Mouse (Mus musculus): ENCODE results near the gene Ppfibp2. TPM values are rescaled to one million over a fixed set of nuclear protein-coding genes. Genes with fewer than 3 reads are reported as not detected.

Ppfibp2 gene
- polyA plus RNA-seq, 1 experiment, result 0.01 TPM

- TF ChIP-seq MYOG (IDR thresholded peaks at IDR 0.05; ENCODE audit: control insufficient read depth, extremely low read depth, insufficient read length) (no peak), CEBPB (IDR thresholded peaks at IDR 0.05; ENCODE audit: low read depth) (no peak)
These were observed 33.4 kb upstream of the Ppfibp2 start for GRCm38 (mm10) chr7:107561584-107561983.

GRCm38 (mm10) chr7:107563727-107564126 is 31.3 kb upstream of the Ppfibp2 start:
- no peaks in the 10 kb centered on the region for H3K79me2 ChIP-seq (ENCODE audit: control insufficient read depth, insufficient read depth)
- TF ChIP-seq MAX (IDR thresholded peaks at IDR 0.05) (no peak), USF1 (IDR thresholded peaks at IDR 0.05; ENCODE audit: low read depth) (no peak), CEBPB (IDR thresholded peaks at IDR 0.05; ENCODE audit: low read depth) (no peak), MYOD1 (IDR thresholded peaks at IDR 0.05; ENCODE audit: control insufficient read depth, insufficient read length, low read depth) (no peak), CTCF (IDR thresholded peaks at IDR 0.05; ENCODE audit: control insufficient read depth, insufficient read depth, insufficient read length) (no peak), FOSL1 (IDR thresholded peaks at IDR 0.05; ENCODE audit: insufficient read depth, low read length, poor library complexity, severe bottlenecking) (no peak)
- no peaks in the 10 kb centered on the region for H3K79me3 ChIP-seq (ENCODE audit: low read depth)
- H3K27me3 ChIP-seq (ENCODE audit: control insufficient read depth, insufficient read depth, insufficient read length), result no peaks in the 10 kb centered on the region
- no peak overlapping the region for H3ac ChIP-seq (ENCODE audit: control insufficient read depth, insufficient read length, low read depth)
- no peak overlapping the region for H3K4me3 ChIP-seq (ENCODE audit: insufficient read depth, poor library complexity, severe bottlenecking)
- H3K36me3 ChIP-seq (ENCODE audit: control insufficient read depth, insufficient read depth), result no peaks in the 10 kb centered on the region

More at GRCm38 (mm10) chr7:107561584-107561983, 33.4 kb upstream of the Ppfibp2 start:
- Histone ChIP-seq H3K27me3 (ENCODE audit: control insufficient read depth, insufficient read depth, insufficient read length) (no peaks in the 10 kb centered on the region), H3K36me3 (ENCODE audit: control insufficient read depth, insufficient read depth) (no peaks in the 10 kb centered on the region), H3K79me3 (ENCODE audit: low read depth) (no peaks in the 10 kb centered on the region), H3K4me3 (ENCODE audit: insufficient read depth, poor library complexity, severe bottlenecking) (no peak overlapping the region), H3K79me2 (ENCODE audit: control insufficient read depth, insufficient read depth) (no peaks in the 10 kb centered on the region), H3ac (ENCODE audit: control insufficient read depth, insufficient read length, low read depth) (no peak overlapping the region)

- H3K4me3 ChIP-seq (ENCODE audit: insufficient read depth, poor library complexity, severe bottlenecking), result no peak within 1 kb of the TSS
- no peaks in the 10 kb centered on the region for H3K27me3 ChIP-seq (ENCODE audit: control insufficient read depth, insufficient read depth, insufficient read length)
- H3ac ChIP-seq (ENCODE audit: control insufficient read depth, insufficient read length, low read depth), result no peak within 1 kb of the TSS
- no peaks in the 10 kb centered on the region for H3K79me2 ChIP-seq (ENCODE audit: control insufficient read depth, insufficient read depth)
- TF ChIP-seq FOSL1 (IDR thresholded peaks at IDR 0.05; ENCODE audit: insufficient read depth, low read length, poor library complexity, severe bottlenecking), result no peak
- H3K36me3 ChIP-seq (ENCODE audit: control insufficient read depth, insufficient read depth), result no peaks in the 10 kb centered on the region
- no peaks in the 10 kb centered on the region for H3K79me3 ChIP-seq (ENCODE audit: low read depth)
These were observed 27.7 kb upstream of the Ppfibp2 start, which contains the start of gene Olfml1 for GRCm38 (mm10) chr7:107567261-107567671. Olfml1 (plus strand) TSS chr7:107567446.

GRCm38 (mm10) chr7:107567674-107568073 is 27.3 kb upstream of the Ppfibp2 start:
- TF ChIP-seq MYOD1 (IDR thresholded peaks at IDR 0.05; ENCODE audit: control insufficient read depth, insufficient read length, low read depth), result no peak
- no peak for TF ChIP-seq CEBPB (IDR thresholded peaks at IDR 0.05; ENCODE audit: low read depth)
- TF ChIP-seq USF1 (IDR thresholded peaks at IDR 0.05; ENCODE audit: low read depth), result no peak
- no peak for TF ChIP-seq CTCF (IDR thresholded peaks at IDR 0.05; ENCODE audit: control insufficient read depth, insufficient read depth, insufficient read length)
- no peak for TF ChIP-seq MYOG (IDR thresholded peaks at IDR 0.05; ENCODE audit: control insufficient read depth, extremely low read depth, insufficient read length)
- no peak for TF ChIP-seq FOSL1 (IDR thresholded peaks at IDR 0.05; ENCODE audit: insufficient read depth, low read length, poor library complexity, severe bottlenecking)
- no peak for TF ChIP-seq MAX (IDR thresholded peaks at IDR 0.05)
- Histone ChIP-seq H3K79me3 (ENCODE audit: low read depth) (no peaks in the 10 kb centered on the region), H3ac (ENCODE audit: control insufficient read depth, insufficient read length, low read depth) (no peak overlapping the region), H3K4me3 (ENCODE audit: insufficient read depth, poor library complexity, severe bottlenecking) (no peak overlapping the region), H3K36me3 (ENCODE audit: control insufficient read depth, insufficient read depth) (no peaks in the 10 kb centered on the region), H3K27me3 (ENCODE audit: control insufficient read depth, insufficient read depth, insufficient read length) (no peaks in the 10 kb centered on the region), H3K79me2 (ENCODE audit: control insufficient read depth, insufficient read depth) (no peaks in the 10 kb centered on the region)

GRCm38 (mm10) chr7:107568971-107569370 is 26.0 kb upstream of the Ppfibp2 start:
- no peaks in the 10 kb centered on the region for H3K36me3 ChIP-seq (ENCODE audit: control insufficient read depth, insufficient read depth)
- H3K79me2 ChIP-seq (ENCODE audit: control insufficient read depth, insufficient read depth), result no peaks in the 10 kb centered on the region
- TF ChIP-seq MAX (IDR thresholded peaks at IDR 0.05) (no peak), MYOG (IDR thresholded peaks at IDR 0.05; ENCODE audit: control insufficient read depth, extremely low read depth, insufficient read length) (no peak), CTCF (IDR thresholded peaks at IDR 0.05; ENCODE audit: control insufficient read depth, insufficient read depth, insufficient read length) (no peak), FOSL1 (IDR thresholded peaks at IDR 0.05; ENCODE audit: insufficient read depth, low read length, poor library complexity, severe bottlenecking) (no peak), CEBPB (IDR thresholded peaks at IDR 0.05; ENCODE audit: low read depth) (no peak), MYOD1 (IDR thresholded peaks at IDR 0.05; ENCODE audit: control insufficient read depth, insufficient read length, low read depth) (no peak), USF1 (IDR thresholded peaks at IDR 0.05; ENCODE audit: low read depth) (no peak)
- no peak overlapping the region for H3K4me3 ChIP-seq (ENCODE audit: insufficient read depth, poor library complexity, severe bottlenecking)
- H3K27me3 ChIP-seq (ENCODE audit: control insufficient read depth, insufficient read depth, insufficient read length), result no peaks in the 10 kb centered on the region
- no peak overlapping the region for H3ac ChIP-seq (ENCODE audit: control insufficient read depth, insufficient read length, low read depth)
- H3K79me3 ChIP-seq (ENCODE audit: low read depth), result no peaks in the 10 kb centered on the region

GRCm38 (mm10) chr7:107573856-107574255 is 21.2 kb upstream of the Ppfibp2 start:
- H3K79me2 ChIP-seq (ENCODE audit: control insufficient read depth, insufficient read depth), result no peaks in the 10 kb centered on the region
- no peak overlapping the region for H3K4me3 ChIP-seq (ENCODE audit: insufficient read depth, poor library complexity, severe bottlenecking)
- H3K27me3 ChIP-seq (ENCODE audit: control insufficient read depth, insufficient read depth, insufficient read length), result no peaks in the 10 kb centered on the region
- H3K79me3 ChIP-seq (ENCODE audit: low read depth), result no peaks in the 10 kb centered on the region
- H3K36me3 ChIP-seq (ENCODE audit: control insufficient read depth, insufficient read depth), result no peaks in the 10 kb centered on the region
- TF ChIP-seq MYOG (IDR thresholded peaks at IDR 0.05; ENCODE audit: control insufficient read depth, extremely low read depth, insufficient read length) (no peak), USF1 (IDR thresholded peaks at IDR 0.05; ENCODE audit: low read depth) (no peak), FOSL1 (IDR thresholded peaks at IDR 0.05; ENCODE audit: insufficient read depth, low read length, poor library complexity, severe bottlenecking) (no peak), CTCF (IDR thresholded peaks at IDR 0.05; ENCODE audit: control insufficient read depth, insufficient read depth, insufficient read length) (no peak), CEBPB (IDR thresholded peaks at IDR 0.05; ENCODE audit: low read depth) (no peak), MAX (IDR thresholded peaks at IDR 0.05) (no peak), MYOD1 (IDR thresholded peaks at IDR 0.05; ENCODE audit: control insufficient read depth, insufficient read length, low read depth) (no peak)
- no peak overlapping the region for H3ac ChIP-seq (ENCODE audit: control insufficient read depth, insufficient read length, low read depth)
